Mouse (Mus musculus) forebrain, postnatal 0 days (tissue): Measurements from ENCODE around the gene Dock1. TPM values are rescaled to one million over a fixed set of nuclear protein-coding genes. Genes with fewer than 3 reads are reported as not detected.
A peak's percentile ranks its signal among the peaks of the same experiment; 100 is the strongest.

Source experiments
- ATAC-seq: fragments of 200-750 bp; cut with Nextera tagmentation; 2 replicates; pipeline ENCODE4 v1.8.0; 2017; ENCODE audit warnings: mild to moderate bottlenecking, moderate library complexity
- DNase-seq: peaks from one replicate; pipeline ENCODE4 v3.0.0-alpha.2; 2015
- H3K27ac ChIP-seq: fragments of 300-500 bp; sonication (generic); 2 replicates; pipeline ENCODE4 v1.5.1; 2014; ENCODE audit warnings: low read depth, mild to moderate bottlenecking, antibody characterized with exemption, low read length, moderate library complexity, mixed read lengths
- H3K27me3 ChIP-seq: fragments of 300-500 bp; sonication (generic); 2 replicates; pipeline ENCODE4 v1.6.1; 2014; ENCODE audit warnings: mild to moderate bottlenecking, low read length, mixed read lengths; ENCODE audit not compliant: insufficient read depth
- H3K36me3 ChIP-seq: fragments of 300-500 bp; sonication (generic); 2 replicates; pipeline ENCODE4 v1.6.1; 2014; ENCODE audit warnings: mild to moderate bottlenecking, moderate library complexity; ENCODE audit not compliant: insufficient read depth
- H3K4me1 ChIP-seq: fragments of 300-500 bp; sonication (generic); 2 replicates; pipeline ENCODE4 v1.6.1; 2014; ENCODE audit warnings: antibody characterized with exemption; ENCODE audit not compliant: insufficient read depth
- H3K4me2 ChIP-seq: fragments of 300-500 bp; sonication (generic); 2 replicates; pipeline ENCODE4 v1.6.1; 2014; ENCODE audit warnings: low read depth, mild to moderate bottlenecking, moderate library complexity
- H3K4me3 ChIP-seq: fragments of 300-500 bp; sonication (generic); 2 replicates; pipeline ENCODE4 v1.5.1; 2014; ENCODE audit warnings: low read depth, low read length, mixed read lengths
- H3K9ac ChIP-seq: fragments of 300-500 bp; sonication (generic); 2 replicates; pipeline ENCODE4 v1.6.1; 2014; ENCODE audit warnings: mild to moderate bottlenecking
- H3K9me3 ChIP-seq: fragments of 300-500 bp; sonication (generic); 2 replicates; pipeline ENCODE4 v1.6.1; 2016; ENCODE audit warnings: low read length
- CTCF ChIP-seq: sonication (generic); IDR thresholded peaks from 2 replicates; pipeline ENCODE4 v1.5.1; 2016; ENCODE audit warnings: antibody characterized with exemption, control low read depth, low read depth
- WGBS: fragments of 180-500 bp; shearing (Covaris S2); extraction: QIAGEN DNeasy Blood & Tissue Kit; methylation state at CpG from one replicate; pipeline ENCODE4 v1.1.7; 2014; 5-methylcytosine and 5-hydroxymethylcytosine counted together
- polyA plus RNA-seq: library from polyadenylated mRNA; unstranded; fragments of >200 nt; fragmentation: Nextera tagmentation; extraction: Ambion mirVana; gene quantifications from 2 replicates; pipeline ENCODE4 v1.2.1, GENCODE M21; 2015
- total RNA-seq: library from RNA; depleted of rRNA; stranded (reverse); fragments of >200 nt; gene quantifications from 2 replicates; pipeline ENCODE4 v1.2.3, GENCODE M21; 2014; rRNA removed

The Dock1 gene
- total RNA-seq (10.5 and 12.6 TPM in 2 replicates), polyA plus RNA-seq (3.6 and 5.5 TPM in 2 replicates)

- Histone ChIP-seq H3K9ac (peak within 1 kb of the TSS; percentile 43), H3K36me3 (no peaks in the 10 kb centered on the region), H3K4me2 (peak within 1 kb of the TSS; percentile 82), H3K4me3 (peak within 1 kb of the TSS; percentile 60), H3K27me3 (0 out of 2 replicates have a peak, but pooled peaks cover 8% of the 10 kb centered on the region), H3K9me3 (no peaks in the 10 kb centered on the region), H3K27ac (peak within 1 kb of the TSS; percentile 70; the same call in 1 of the 2 replicates), H3K4me1 (no peaks in the 10 kb centered on the region)
- no peak; the same call in 1 of the 2 replicates for TF ChIP-seq CTCF
- ATAC-seq (peak; percentile 86), DNase-seq (peak; percentile 54)
- 3% methylated on average over 66 of the region's 77 CpGs for WGBS
Observed at GRCm38 (mm10) chr7:134670312-134671002, at the start of gene Dock1. TSS of gene Dock1 (plus strand) at chr7:134670654.

DNA sequence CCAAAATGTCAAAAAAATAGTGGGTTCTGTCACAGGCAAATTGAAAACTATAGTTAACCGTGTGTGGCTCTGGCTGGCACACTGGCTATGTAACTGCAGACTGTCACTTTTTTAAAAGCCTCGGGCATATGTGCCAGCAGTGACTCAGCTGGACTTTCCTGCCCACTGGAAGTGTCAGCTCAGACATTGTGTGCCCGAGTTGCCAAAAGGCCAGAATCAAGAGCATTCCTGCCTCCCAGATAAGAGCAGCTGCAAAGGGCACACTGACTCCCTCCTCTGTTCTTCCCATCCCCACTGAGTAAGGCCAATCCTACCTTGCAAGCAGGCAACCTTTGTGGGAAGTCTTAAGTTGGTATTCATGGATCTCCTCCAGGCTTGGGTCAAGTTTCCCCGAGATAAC, 42.5 kb upstream of the Dock1 start:
- Histone ChIP-seq H3K4me3 (no peak overlapping the region), H3K27ac (no peak overlapping the region), H3K4me2 (no peak overlapping the region), H3K36me3 (no peaks in the 10 kb centered on the region), H3K9me3 (no peaks in the 10 kb centered on the region), H3K9ac (no peak overlapping the region), H3K4me1 (no peaks in the 10 kb centered on the region), H3K27me3 (no peaks in the 10 kb centered on the region)
- ATAC-seq: no peak
- WGBS: 61% methylated on average over 4 of the region's 4 CpGs
- DNase-seq: no peak
- no peak for TF ChIP-seq CTCF

DNA sequence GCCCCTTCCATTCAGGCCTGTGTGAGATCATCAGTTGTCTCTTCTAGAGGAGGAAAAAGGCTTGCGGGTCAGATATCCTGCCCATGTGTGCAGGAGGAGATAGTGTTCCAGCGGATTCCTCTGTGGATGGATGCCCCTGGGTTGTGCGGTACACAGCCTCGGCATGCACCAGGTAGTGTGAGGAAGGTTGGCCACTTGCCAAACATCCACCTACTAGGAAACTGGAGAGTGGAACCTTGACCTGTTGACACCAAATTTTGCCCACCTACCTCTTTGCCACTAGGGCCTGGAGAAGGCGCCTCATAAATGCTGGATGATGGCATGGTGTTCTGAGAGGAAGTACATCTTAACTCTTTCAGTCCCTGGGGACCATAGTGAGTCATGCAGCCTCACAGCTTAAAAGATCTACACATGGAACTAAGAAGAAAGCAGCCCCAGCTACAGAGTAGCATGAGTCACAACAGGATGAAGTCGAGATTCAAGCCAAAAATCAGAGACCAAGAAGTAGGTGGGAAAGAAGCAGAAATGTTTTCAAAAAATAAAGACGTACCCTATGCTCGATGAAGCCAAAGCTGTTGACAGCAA, 20.1 kb upstream of the Dock1 start:
- no peak for ATAC-seq
- H3K9me3 ChIP-seq: no peaks in the 10 kb centered on the region
- no peak overlapping the region for H3K4me2 ChIP-seq
- no peaks in the 10 kb centered on the region for H3K27me3 ChIP-seq
- no peak overlapping the region for H3K4me3 ChIP-seq
- TF ChIP-seq CTCF: no peak
- no peaks in the 10 kb centered on the region for H3K4me1 ChIP-seq
- H3K9ac ChIP-seq: no peak overlapping the region
- DNase-seq: no peak
- no peaks in the 10 kb centered on the region for H3K36me3 ChIP-seq
- no peak overlapping the region for H3K27ac ChIP-seq
- 88% methylated on average over 8 of the region's 8 CpGs for WGBS

DNA sequence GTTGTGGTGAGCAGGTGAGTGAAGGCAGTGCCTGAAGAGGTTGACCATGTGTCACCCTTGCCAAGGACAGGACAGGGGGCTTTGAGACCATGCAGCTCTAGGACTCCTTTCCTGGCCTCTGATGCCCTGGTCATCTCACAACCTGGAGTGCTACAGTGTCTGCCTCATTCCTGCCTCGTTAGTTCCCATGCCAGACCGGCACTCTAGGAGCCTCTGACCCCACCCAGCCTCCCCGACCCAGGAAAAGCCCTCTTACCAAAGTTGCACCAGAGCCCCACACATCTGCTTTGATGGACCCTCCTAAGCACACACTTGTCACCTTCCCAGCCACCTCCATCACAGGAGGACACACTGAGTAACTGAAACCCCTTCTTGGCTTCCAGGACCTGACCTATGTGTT, 19.4 kb upstream of the Dock1 start:
- Histone ChIP-seq H3K36me3 (no peaks in the 10 kb centered on the region), H3K9me3 (no peaks in the 10 kb centered on the region), H3K4me1 (no peaks in the 10 kb centered on the region), H3K27ac (no peak overlapping the region), H3K27me3 (no peaks in the 10 kb centered on the region), H3K4me2 (no peak overlapping the region), H3K4me3 (no peak overlapping the region), H3K9ac (no peak overlapping the region)
- WGBS: 83% methylated on average over 3 of the region's 3 CpGs
- ATAC-seq: no peak
- no peak for DNase-seq
- no peak for TF ChIP-seq CTCF

- DNase-seq (no peak), ATAC-seq (no peak)
- H3K27ac ChIP-seq: no peak overlapping the region
- H3K4me1 ChIP-seq: no peaks in the 10 kb centered on the region
- no peak overlapping the region for H3K9ac ChIP-seq
- 18% methylated on average over 2 of the region's 2 CpGs for WGBS
- no peaks in the 10 kb centered on the region for H3K36me3 ChIP-seq
- no peak for TF ChIP-seq CTCF
- H3K27me3 ChIP-seq: no peaks in the 10 kb centered on the region
- no peaks in the 10 kb centered on the region for H3K9me3 ChIP-seq
- H3K4me2 ChIP-seq: no peak overlapping the region
- H3K4me3 ChIP-seq: no peak overlapping the region
Observed at GRCm38 (mm10) chr7:134663241-134663640, 7.2 kb upstream of the Dock1 start.

GRCm38 (mm10) chr7:134665642-134666282, 4.7 kb upstream of the Dock1 start:
- no peak for TF ChIP-seq CTCF
- H3K27ac ChIP-seq: no peak overlapping the region
- no peak overlapping the region for H3K9ac ChIP-seq
- WGBS: 89% methylated on average over 5 of the region's 5 CpGs
- no peaks in the 10 kb centered on the region for H3K36me3 ChIP-seq
- H3K4me2 ChIP-seq: no peak overlapping the region
- no peaks in the 10 kb centered on the region for H3K9me3 ChIP-seq
- H3K27me3 ChIP-seq: 0 out of 2 replicates have a peak, but pooled peaks cover 8% of the 10 kb centered on the region
- ATAC-seq: no peak
- no peak overlapping the region for H3K4me3 ChIP-seq
- DNase-seq: no peak
- no peaks in the 10 kb centered on the region for H3K4me1 ChIP-seq

DNA sequence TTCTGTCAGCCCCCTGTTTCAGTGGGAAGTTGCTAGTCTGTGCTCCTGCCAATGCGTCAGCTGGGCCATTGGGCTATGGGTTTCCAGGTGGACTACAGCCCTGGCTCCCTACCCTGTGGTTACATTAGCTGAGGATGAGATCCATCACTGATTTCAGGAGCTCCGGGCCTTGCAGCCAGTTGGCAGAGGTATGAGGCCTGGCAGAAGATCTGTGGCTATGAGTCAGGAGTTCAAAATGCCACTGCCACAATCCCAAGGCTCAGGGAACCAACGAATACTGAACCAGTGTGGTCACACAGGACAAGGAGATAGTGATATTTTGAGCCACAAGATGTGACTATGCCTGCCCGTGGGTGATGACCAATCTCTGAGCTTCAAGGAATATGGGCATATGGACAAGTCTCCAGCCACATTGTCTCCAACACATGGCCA, 3.2 kb upstream of the Dock1 start:
- H3K36me3 ChIP-seq: no peaks in the 10 kb centered on the region
- H3K4me1 ChIP-seq: no peaks in the 10 kb centered on the region
- no peak overlapping the region for H3K4me3 ChIP-seq
- H3K9me3 ChIP-seq: no peaks in the 10 kb centered on the region
- H3K27me3 ChIP-seq: 0 out of 2 replicates have a peak, but pooled peaks cover 8% of the 10 kb centered on the region
- no peak overlapping the region for H3K4me2 ChIP-seq
- H3K27ac ChIP-seq: no peak overlapping the region
- no peak for TF ChIP-seq CTCF
- H3K9ac ChIP-seq: no peak overlapping the region
- ATAC-seq: no peak
- DNase-seq: no peak
- 83% methylated on average over 4 of the region's 4 CpGs for WGBS
